ENCODE assay signal across 19 mouse cellular contexts in the genomic region with DNA sequence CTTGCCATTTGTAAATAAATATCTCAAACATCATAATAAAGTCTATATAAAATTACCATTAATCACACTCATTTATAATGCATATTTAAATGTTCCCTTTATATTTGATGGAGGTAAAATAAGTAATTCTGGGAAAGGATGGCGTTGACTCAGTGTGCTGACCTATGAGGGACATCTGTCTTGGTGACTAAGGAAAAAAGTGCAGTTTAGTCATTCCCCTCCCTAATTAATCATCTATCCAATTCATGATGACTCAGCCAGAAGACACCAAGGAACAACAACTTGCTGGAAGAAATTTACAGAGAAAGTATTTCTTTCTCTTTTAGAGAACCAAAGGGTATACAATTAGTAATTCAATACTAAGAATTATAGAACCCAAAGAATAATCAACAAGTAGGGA.
"Had no signal": no experiment of that assay in that cellular context is flagged by ENCODE, and none has a peak within 500 bp of the region (broad histone marks: within the 10 kb centered on the region; RNA-seq: fewer than 3 reads in every experiment).

No protein-coding gene starts in this region.

- DNase-seq: lung, adult 18-20 months; lung, embryonic 14.5 days; lung, postnatal 10 days; lung, postnatal 4 days; midbrain, embryonic 14.5 days; retina, postnatal 1 day; right cerebral cortex, adult 18-20 months; right cerebral cortex, postnatal 25 days; right cerebral cortex, postnatal 4 days; spleen, adult 18-20 months; thymus, adult 18-20 months; thymus, postnatal 14 days; thymus, postnatal 36 days had no signal

- ATAC-seq: midbrain, embryonic 16.5 days had no signal

- H3K9me3 ChIP-seq: midbrain, embryonic 10.5 days; midbrain, embryonic 12.5 days; neural tube, embryonic 13.5 days; neural tube, embryonic 15.5 days had no signal

- H3K4me2 ChIP-seq: lung, embryonic 14.5 days; midbrain, embryonic 12.5 days; neural tube, embryonic 13.5 days; neural tube, embryonic 15.5 days had no signal

- H3K27me3 ChIP-seq: midbrain, embryonic 12.5 days; neural tube, embryonic 13.5 days; neural tube, embryonic 15.5 days had no signal

- H3K4me3 ChIP-seq: midbrain, embryonic 10.5 days; midbrain, embryonic 12.5 days; myocyte; neural tube, embryonic 13.5 days; neural tube, embryonic 15.5 days had no signal

- H3K9ac ChIP-seq: lung, embryonic 14.5 days; midbrain, embryonic 12.5 days; neural tube, embryonic 13.5 days; neural tube, embryonic 15.5 days had no signal

- H3K27ac ChIP-seq: midbrain, embryonic 10.5 days; midbrain, embryonic 12.5 days; neural tube, embryonic 13.5 days; neural tube, embryonic 15.5 days had no signal

- H3K36me3 ChIP-seq: midbrain, embryonic 10.5 days; midbrain, embryonic 12.5 days; neural tube, embryonic 13.5 days; neural tube, embryonic 15.5 days had no signal

- H3K4me1 ChIP-seq: midbrain, embryonic 10.5 days; midbrain, embryonic 12.5 days; neural tube, embryonic 13.5 days; neural tube, embryonic 15.5 days had no signal
